ENCODE assay signal across 16 mouse cellular contexts in genomic region chr2:71534242-71535052, GRCm38 (mm10). TPM values are rescaled to one million over a fixed set of nuclear protein-coding genes. Genes with fewer than 3 reads are reported as not detected.
DNase-seq lines count a peak whose midpoint lies in the region; ATAC-seq and TF ChIP-seq lines count a peak whose summit lies in the region.
"Had no signal": no experiment of that assay in that cellular context is flagged by ENCODE, and none has a peak within 500 bp of the region (broad histone marks: within the 10 kb centered on the region; RNA-seq: fewer than 3 reads in every experiment).

No protein-coding gene starts in this region.

- H3K9ac ChIP-seq in intestine, embryonic 14.5 days (ENCODE audit: low read length) = no peak overlapping the region
- no peak overlapping the region for H3K9ac ChIP-seq in intestine, postnatal 0 days (ENCODE audit: low read depth, low read length)
- peak overlapping the region; percentile 58 for H3K9ac ChIP-seq in embryonic facial prominence, embryonic 12.5 days
- H3K9ac ChIP-seq: heart, embryonic 13.5 days; limb, embryonic 13.5 days had no signal

- H3K27ac ChIP-seq in intestine, embryonic 14.5 days (ENCODE audit: low read depth) = no peak overlapping the region
- H3K27ac ChIP-seq in intestine, postnatal 0 days (ENCODE audit: low read depth, low read length) = no peak overlapping the region
- H3K27ac ChIP-seq in embryonic facial prominence, embryonic 12.5 days = peak overlapping the region; percentile 79
- no peak overlapping the region for H3K27ac ChIP-seq in limb, embryonic 10.5 days
- H3K27ac ChIP-seq: heart, embryonic 13.5 days; limb, embryonic 13.5 days had no signal

- H3K36me3 ChIP-seq in intestine, embryonic 14.5 days (ENCODE audit: control insufficient read depth, insufficient read depth, low read length) = no peaks in the 10 kb centered on the region
- H3K36me3 ChIP-seq in intestine, postnatal 0 days (ENCODE audit: control insufficient read depth, insufficient read depth) = no peaks in the 10 kb centered on the region
- no peaks in the 10 kb centered on the region for H3K36me3 ChIP-seq in embryonic facial prominence, embryonic 12.5 days
- H3K36me3 ChIP-seq in limb, embryonic 10.5 days = no peaks in the 10 kb centered on the region
- H3K36me3 ChIP-seq: heart, embryonic 13.5 days; limb, embryonic 13.5 days had no signal

- no peak overlapping the region for H3K4me2 ChIP-seq in intestine, embryonic 14.5 days (ENCODE audit: low read length)
- no peak overlapping the region for H3K4me2 ChIP-seq in intestine, postnatal 0 days (replicated peaks; ENCODE audit: low read depth)
- peak overlapping the region; percentile 82 for H3K4me2 ChIP-seq in embryonic facial prominence, embryonic 12.5 days (replicated peaks)
- H3K4me2 ChIP-seq: heart, embryonic 13.5 days; limb, embryonic 13.5 days had no signal

- no peak overlapping the region for H3K4me3 ChIP-seq in intestine, embryonic 14.5 days (ENCODE audit: low read depth, low read length)
- H3K4me3 ChIP-seq in intestine, postnatal 0 days (ENCODE audit: low read depth, low read length) = no peak overlapping the region
- H3K4me3 ChIP-seq in embryonic facial prominence, embryonic 12.5 days = peak overlapping the region; percentile 43
- H3K4me3 ChIP-seq in limb, embryonic 10.5 days = no peak overlapping the region
- H3K4me3 ChIP-seq: heart, embryonic 13.5 days; limb, embryonic 13.5 days; myocyte had no signal

- ATAC-seq in intestine, embryonic 14.5 days (replicated peaks; ENCODE audit: low FRiP score, low TSS enrichment, low read depth) = no peak
- ATAC-seq in intestine, postnatal 0 days = no peak
- no peak for ATAC-seq in embryonic facial prominence, embryonic 12.5 days (ENCODE audit: insufficient number of reproducible peaks, insufficient read depth, low FRiP score, low TSS enrichment)
- ATAC-seq: activated CD4-positive, CD25-positive, alpha-beta regulatory T cell, adult 4 months; inflammation-experienced regulatory T-cells, adult 6 months had no signal

- no peaks in the 10 kb centered on the region for H3K9me3 ChIP-seq in intestine, embryonic 14.5 days (ENCODE audit: control insufficient read depth, low read length)
- no peaks in the 10 kb centered on the region for H3K9me3 ChIP-seq in intestine, postnatal 0 days (ENCODE audit: control insufficient read depth)
- H3K9me3 ChIP-seq in embryonic facial prominence, embryonic 12.5 days = no peaks in the 10 kb centered on the region
- H3K9me3 ChIP-seq in limb, embryonic 10.5 days (replicated peaks) = no peaks in the 10 kb centered on the region
- H3K9me3 ChIP-seq: heart, embryonic 13.5 days; limb, embryonic 13.5 days had no signal

- TF ChIP-seq CTCF in intestine, postnatal 0 days (IDR thresholded peaks at IDR 0.05; ENCODE audit: low read depth) = no peak

- DNase-seq in intestine, embryonic 14.5 days (ENCODE audit: low spot score) = peak; percentile 69
- DNase-seq in NIH3T3 (ENCODE audit: low read depth) = peak; percentile 61
- DNase-seq in limb, embryonic 10.5 days (ENCODE audit: low spot score) = peak; percentile 54
- DNase-seq in right cerebral cortex, postnatal 25 days = no peak
- DNase-seq in cerebellum, adult 11 months = no peak
- no peak for DNase-seq in gastrocnemius, adult 8-10 months (ENCODE audit: low spot score in 2 of 2)
- DNase-seq: cerebellum, adult 18-20 months; lung, postnatal 10 days; thymus, adult 2 months had no signal

- H3K4me1 ChIP-seq in intestine, embryonic 14.5 days (replicated peaks; ENCODE audit: control insufficient read depth, insufficient read depth, low read length) = 0 out of 2 replicates have a peak, but pooled peaks cover 6% of the 10 kb centered on the region
- H3K4me1 ChIP-seq in intestine, postnatal 0 days (replicated peaks; ENCODE audit: control insufficient read depth, insufficient read depth, low read length) = peaks cover 4% of the 10 kb centered on the region; the same call in 1 of the 2 replicates
- H3K4me1 ChIP-seq in embryonic facial prominence, embryonic 12.5 days = peaks cover 2% of the 10 kb centered on the region; the same call in 1 of the 2 replicates
- peaks cover 41% of the 10 kb centered on the region for H3K4me1 ChIP-seq in limb, embryonic 10.5 days

- 1% methylated on average over 20 of the region's 20 CpGs for WGBS in intestine, embryonic 14.5 days
- WGBS in intestine, postnatal 0 days = 1% methylated on average over 20 of the region's 20 CpGs
- WGBS in embryonic facial prominence, embryonic 12.5 days = 1% methylated on average over 20 of the region's 20 CpGs
- under 1% methylated on average over 20 of the region's 20 CpGs for WGBS in limb, embryonic 10.5 days

- peaks cover 98% of the 10 kb centered on the region for H3K27me3 ChIP-seq in intestine, embryonic 14.5 days (replicated peaks; ENCODE audit: control insufficient read depth, insufficient read depth, low read length)
- H3K27me3 ChIP-seq in intestine, postnatal 0 days (replicated peaks; ENCODE audit: control insufficient read depth, insufficient read depth, low read length) = peaks cover 95% of the 10 kb centered on the region
- H3K27me3 ChIP-seq in embryonic facial prominence, embryonic 12.5 days = peaks cover 73% of the 10 kb centered on the region
- H3K27me3 ChIP-seq in limb, embryonic 10.5 days (ENCODE audit: low read depth, poor library complexity, severe bottlenecking) = peaks cover 100% of the 10 kb centered on the region

RNA-seq across cellular contexts. Expression of gene Dlx1, which starts 6.5 kb away (rescaled TPM):
- 8.0 and 9.8 TPM in 2 replicates for polyA plus RNA-seq in intestine, embryonic 14.5 days (2014; fragmentation: Nextera tagmentation; extraction: Ambion mirVana)
- 1.5 and 1.8 TPM in 2 replicates for polyA plus RNA-seq in intestine, postnatal 0 days (2015; fragmentation: Nextera tagmentation; extraction: Ambion mirVana)
- polyA plus RNA-seq in embryonic facial prominence, embryonic 12.5 days (2016; fragmentation: Nextera tagmentation; extraction: Ambion mirVana) = 65.4 and 87.0 TPM in 2 replicates
- 5.7 and 9.0 TPM in 2 replicates for polyA plus RNA-seq in limb, embryonic 10.5 days (2016; fragmentation: Nextera tagmentation; extraction: Ambion mirVana)
- total RNA-seq in gastrocnemius, adult 8-10 months (2022) = under 1 TPM in 1 of 4 experiments, not detected in 3; 0.12 TPM
- polyA plus RNA-seq: activated CD4-positive, CD25-positive, alpha-beta regulatory T cell, adult 4 months; inflammation-experienced regulatory T-cells, adult 6 months had no signal

RNA-seq across cellular contexts. Expression of gene Dlx2, which starts 12.1 kb away (rescaled TPM):
- polyA plus RNA-seq in intestine, embryonic 14.5 days (2014; fragmentation: Nextera tagmentation; extraction: Ambion mirVana) = 5.8 and 6.4 TPM in 2 replicates
- 1.0 and 1.3 TPM in 2 replicates for polyA plus RNA-seq in intestine, postnatal 0 days (2015; fragmentation: Nextera tagmentation; extraction: Ambion mirVana)
- polyA plus RNA-seq in embryonic facial prominence, embryonic 12.5 days (2016; fragmentation: Nextera tagmentation; extraction: Ambion mirVana) = 21.9 and 29.7 TPM in 2 replicates
- polyA plus RNA-seq in limb, embryonic 10.5 days (2016; fragmentation: Nextera tagmentation; extraction: Ambion mirVana) = 4.9 and 7.2 TPM in 2 replicates
- not detected for total RNA-seq in gastrocnemius, adult 8-10 months (2022)
- polyA plus RNA-seq: activated CD4-positive, CD25-positive, alpha-beta regulatory T cell, adult 4 months; inflammation-experienced regulatory T-cells, adult 6 months had no signal

Comparison
In these comparisons a context has a peak if more than half of its experiments do, and no peak if none do; other contexts are left out.
1. DNase-seq: peak in intestine, embryonic 14.5 days (single experiment), NIH3T3 (single experiment) and limb, embryonic 10.5 days (single experiment); none in right cerebral cortex, postnatal 25 days (single experiment), cerebellum, adult 11 months (single experiment) and gastrocnemius, adult 8-10 months (0 of 2).